Mouse (Mus musculus) myocyte (in vitro differentiated cells): ENCODE results near the gene Fam19a1. TPM values are rescaled to one million over a fixed set of nuclear protein-coding genes. Genes with fewer than 3 reads are reported as not detected.
A peak's percentile ranks its signal among the peaks of the same experiment; 100 is the strongest.

Experiments
- H3K27me3 ChIP-seq: one replicate; pipeline ENCODE4 v1.6.1; 2011; ENCODE audit not compliant: control insufficient read depth, insufficient read depth, insufficient read length
- H3K36me3 ChIP-seq: one replicate; pipeline ENCODE4 v1.6.1; 2011; ENCODE audit not compliant: control insufficient read depth, insufficient read depth
- H3K4me2 ChIP-seq: one replicate; pipeline ENCODE4 v1.6.1; 2011; ENCODE audit warnings: low read depth, control low read depth
- H3K4me3 ChIP-seq: one replicate; pipeline ENCODE4 v1.5.1; 2011; ENCODE audit warnings: mild to moderate bottlenecking, control low read depth, moderate library complexity
- H3K79me2 ChIP-seq: one replicate; pipeline ENCODE4 v1.6.1; 2011; ENCODE audit not compliant: control insufficient read depth, insufficient read depth
- H3ac ChIP-seq: one replicate; pipeline ENCODE4 v1.6.1; 2011; ENCODE audit not compliant: control insufficient read depth, insufficient read length
- CEBPB ChIP-seq: IDR thresholded peaks from 2 replicates; pipeline ENCODE4 v1.6.1; 2011; ENCODE audit warnings: mild to moderate bottlenecking, moderate library complexity; ENCODE audit not compliant: poor library complexity, insufficient read depth, severe bottlenecking
- E2F4 ChIP-seq: IDR thresholded peaks from one replicate; pipeline ENCODE4 v1.6.1; 2011; ENCODE audit warnings: mild to moderate bottlenecking, control low read depth, moderate library complexity; ENCODE audit not compliant: insufficient read depth
- MAX ChIP-seq: IDR thresholded peaks from one replicate; pipeline ENCODE4 v1.6.1; 2011; ENCODE audit warnings: low read depth, mild to moderate bottlenecking, control low read depth
- MYOD1 ChIP-seq, 3 experiments: IDR thresholded peaks; one replicate each; pipeline ENCODE4 v1.6.1; 2011; ENCODE audit warnings: control low read depth in 2 of 3, low read depth in 2 of 3, mild to moderate bottlenecking in 2 of 3, moderate library complexity in 1 of 3; ENCODE audit not compliant: insufficient read length in 2 of 3, control insufficient read depth in 1 of 3
- MYOG ChIP-seq, 3 experiments: IDR thresholded peaks; one replicate each; pipeline ENCODE4 v1.6.1; 2011; ENCODE audit warnings: control low read depth in 2 of 3, low read depth in 2 of 3, mild to moderate bottlenecking in 2 of 3; ENCODE audit not compliant: insufficient read length in 2 of 3, control insufficient read depth in 1 of 3, insufficient read depth in 1 of 3
- POLR2A ChIP-seq: IDR thresholded peaks from one replicate; pipeline ENCODE4 v1.6.1; 2011; ENCODE audit warnings: low read depth, mild to moderate bottlenecking, control low read depth, moderate library complexity; ENCODE audit not compliant: insufficient read length
- POLR2AphosphoS2 ChIP-seq: IDR thresholded peaks from one replicate; pipeline ENCODE4 v1.6.1; 2011; ENCODE audit warnings: low read depth, control low read depth; ENCODE audit not compliant: insufficient read length
- REST ChIP-seq: IDR thresholded peaks from one replicate; pipeline ENCODE4 v1.6.1; 2011; ENCODE audit warnings: mild to moderate bottlenecking, control low read depth, moderate library complexity; ENCODE audit not compliant: insufficient read depth, insufficient read length
- SRF ChIP-seq: IDR thresholded peaks from one replicate; pipeline ENCODE4 v1.6.1; 2011; ENCODE audit warnings: low read depth; ENCODE audit not compliant: control insufficient read depth, insufficient read length
- TCF12 ChIP-seq: IDR thresholded peaks from one replicate; pipeline ENCODE4 v1.6.1; 2011; ENCODE audit warnings: mild to moderate bottlenecking, control low read depth; ENCODE audit not compliant: poor library complexity, insufficient read depth, severe bottlenecking
- TCF3 ChIP-seq: IDR thresholded peaks from one replicate; pipeline ENCODE4 v1.6.1; 2011; ENCODE audit warnings: low read depth, control low read depth; ENCODE audit not compliant: insufficient read length
- USF1 ChIP-seq: IDR thresholded peaks from one replicate; pipeline ENCODE4 v1.6.1; 2011; ENCODE audit warnings: low read depth, mild to moderate bottlenecking, control low read depth, moderate library complexity
- polyA plus RNA-seq: library from polyadenylated mRNA; unstranded; fragments of >200 nt; fragmentation: generic; extraction: Trizol; gene quantifications from one replicate; pipeline ENCODE4 v1.2.1, GENCODE M21; 2012; ENCODE audit warnings: missing spikeins

Gene Fam19a1
- polyA plus RNA-seq, 1 experiment = 0.02 TPM

DNA sequence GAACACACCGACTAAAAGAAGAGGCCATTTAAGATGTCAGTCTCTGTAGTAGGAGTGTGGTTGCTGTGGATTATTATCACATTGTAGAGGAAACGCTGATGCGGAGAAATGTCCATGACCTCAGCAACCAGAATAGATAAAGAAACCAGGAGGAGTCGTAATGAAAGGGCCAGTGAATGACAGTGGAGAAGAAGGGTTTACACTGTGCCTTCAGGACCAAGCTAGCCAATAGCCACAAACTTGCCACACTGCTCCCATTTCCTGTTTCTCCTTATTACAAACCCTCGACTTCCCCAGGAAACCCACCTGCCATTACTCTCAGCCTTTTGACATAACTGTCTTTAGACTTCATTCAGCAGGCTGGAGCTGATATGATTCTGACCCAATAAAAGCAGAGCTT lies 465.7 kb downstream of the Fam19a1 start:
- Histone ChIP-seq H3K36me3 (no peaks in the 10 kb centered on the region), H3K79me2 (no peaks in the 10 kb centered on the region), H3K4me3 (no peak overlapping the region), H3ac (no peak overlapping the region), H3K27me3 (no peaks in the 10 kb centered on the region), H3K4me2 (no peak overlapping the region)
- TF ChIP-seq E2F4 = no peak
- no peak for TF ChIP-seq CEBPB
- TF ChIP-seq TCF12 = no peak
- TF ChIP-seq MYOG (IDR thresholded peaks at IDR 0.05; ENCODE audit: control insufficient read depth in 1 of 3, insufficient read depth in 1 of 3, insufficient read length in 2 of 3, low read depth in 2 of 3) = no peak
- TF ChIP-seq POLR2AphosphoS2 = no peak
- no peak for TF ChIP-seq USF1
- no peak for TF ChIP-seq POLR2A
- TF ChIP-seq MYOD1 (IDR thresholded peaks at IDR 0.05; ENCODE audit: control insufficient read depth in 1 of 3, insufficient read length in 2 of 3, low read depth in 2 of 3) = no peak

DNA sequence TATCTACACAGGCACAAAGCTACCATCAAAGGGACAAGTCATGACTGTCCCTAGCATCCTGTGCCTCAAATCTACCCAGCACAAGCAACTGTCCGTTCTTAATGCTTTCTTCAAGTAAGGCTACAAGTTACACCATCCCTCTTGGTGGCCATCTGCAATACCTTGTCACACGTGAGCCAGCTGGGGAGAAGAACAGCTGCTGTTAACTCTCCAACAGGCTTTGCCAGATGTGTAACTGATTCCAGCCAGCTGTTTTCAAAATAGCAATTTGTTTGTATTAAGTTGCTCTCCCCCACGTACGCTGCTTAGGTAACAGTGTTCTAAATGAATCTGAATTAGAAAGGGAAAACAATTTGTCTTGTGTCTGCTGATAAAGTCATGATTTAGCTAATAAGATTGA lies 467.8 kb downstream of the Fam19a1 start:
- H3K79me2 ChIP-seq = no peaks in the 10 kb centered on the region
- TF ChIP-seq USF1 = no peak
- TF ChIP-seq MYOG (IDR thresholded peaks at IDR 0.05; ENCODE audit: control insufficient read depth in 1 of 3, insufficient read depth in 1 of 3, insufficient read length in 2 of 3, low read depth in 2 of 3) = no peak
- TF ChIP-seq CEBPB = no peak
- no peak for TF ChIP-seq MAX
- no peak for TF ChIP-seq POLR2AphosphoS2
- TF ChIP-seq TCF12 = no peak
- no peak for TF ChIP-seq MYOD1 (IDR thresholded peaks at IDR 0.05; ENCODE audit: control insufficient read depth in 1 of 3, insufficient read length in 2 of 3, low read depth in 2 of 3)
- no peak for TF ChIP-seq POLR2A
- no peak for TF ChIP-seq E2F4
- no peak for TF ChIP-seq SRF
- TF ChIP-seq TCF3 = no peak
- no peak for TF ChIP-seq REST
- no peaks in the 10 kb centered on the region for H3K27me3 ChIP-seq
- H3K4me2 ChIP-seq = no peak overlapping the region
- no peak overlapping the region for H3ac ChIP-seq
- H3K4me3 ChIP-seq = no peak overlapping the region
- no peaks in the 10 kb centered on the region for H3K36me3 ChIP-seq

- Histone ChIP-seq H3K79me2 (no peaks in the 10 kb centered on the region), H3K4me2 (no peak overlapping the region), H3ac (no peak overlapping the region), H3K27me3 (no peaks in the 10 kb centered on the region), H3K36me3 (no peaks in the 10 kb centered on the region), H3K4me3 (no peak overlapping the region)
- TF ChIP-seq MYOG (IDR thresholded peaks at IDR 0.05; ENCODE audit: control insufficient read depth in 1 of 3, insufficient read depth in 1 of 3, insufficient read length in 2 of 3, low read depth in 2 of 3) (no peak), POLR2A (no peak), MAX (no peak), POLR2AphosphoS2 (no peak), SRF (no peak), MYOD1 (IDR thresholded peaks at IDR 0.05; ENCODE audit: control insufficient read depth in 1 of 3, insufficient read length in 2 of 3, low read depth in 2 of 3) (no peak), USF1 (no peak), REST (no peak), CEBPB (no peak), E2F4 (no peak), TCF12 (no peak), TCF3 (no peak)
Observed at GRCm38 (mm10) chr6:96581187-96581586, 468.2 kb downstream of the Fam19a1 start.

GRCm38 (mm10) chr6:96587427-96587826 lies 474.5 kb downstream of the Fam19a1 start:
- Histone ChIP-seq H3K36me3 (no peaks in the 10 kb centered on the region), H3K79me2 (no peaks in the 10 kb centered on the region), H3K27me3 (no peaks in the 10 kb centered on the region), H3ac (no peak overlapping the region), H3K4me3 (no peak overlapping the region), H3K4me2 (peak overlapping the region; percentile 51)
- no peak for TF ChIP-seq POLR2AphosphoS2
- TF ChIP-seq E2F4 = no peak
- TF ChIP-seq MAX = no peak
- TF ChIP-seq USF1 = no peak
- TF ChIP-seq MYOG (IDR thresholded peaks at IDR 0.05; ENCODE audit: control insufficient read depth in 1 of 3, insufficient read depth in 1 of 3, insufficient read length in 2 of 3, low read depth in 2 of 3) = no peak
- TF ChIP-seq POLR2A = no peak
- no peak for TF ChIP-seq SRF
- TF ChIP-seq TCF12 = no peak
- no peak for TF ChIP-seq CEBPB
- no peak for TF ChIP-seq REST
- no peak for TF ChIP-seq TCF3
- TF ChIP-seq MYOD1 (IDR thresholded peaks at IDR 0.05; ENCODE audit: control insufficient read depth in 1 of 3, insufficient read length in 2 of 3, low read depth in 2 of 3) = no peak

DNA sequence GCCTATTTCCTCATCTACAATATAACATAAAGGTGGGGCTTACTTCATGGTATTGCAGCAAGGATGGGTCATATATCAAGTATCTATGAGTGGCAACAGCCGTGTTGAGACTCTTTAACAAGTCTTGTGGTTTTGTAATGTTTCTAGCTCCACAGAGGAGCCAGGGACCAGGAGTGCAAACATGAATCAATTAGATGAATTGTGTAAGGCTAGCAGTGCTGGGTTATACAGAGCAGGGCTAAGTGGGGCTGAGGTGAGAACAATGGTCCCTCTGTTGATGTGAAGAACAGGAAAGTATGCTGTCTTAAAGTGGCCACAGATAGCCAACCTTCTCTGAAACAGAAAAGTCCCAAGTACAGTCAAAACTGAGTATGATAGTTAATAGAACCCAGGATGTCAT lies 480.1 kb downstream of the Fam19a1 start:
- Histone ChIP-seq H3K27me3 (no peaks in the 10 kb centered on the region), H3K36me3 (no peaks in the 10 kb centered on the region), H3K4me3 (no peak overlapping the region), H3K79me2 (no peaks in the 10 kb centered on the region), H3K4me2 (no peak overlapping the region), H3ac (no peak overlapping the region)
- TF ChIP-seq REST (no peak), MAX (no peak), CEBPB (no peak), SRF (no peak), TCF3 (no peak), TCF12 (no peak), MYOD1 (IDR thresholded peaks at IDR 0.05; ENCODE audit: control insufficient read depth in 1 of 3, insufficient read length in 2 of 3, low read depth in 2 of 3) (no peak), POLR2A (no peak), POLR2AphosphoS2 (no peak), E2F4 (no peak), USF1 (no peak), MYOG (IDR thresholded peaks at IDR 0.05; ENCODE audit: control insufficient read depth in 1 of 3, insufficient read depth in 1 of 3, insufficient read length in 2 of 3, low read depth in 2 of 3) (no peak)
